Mouse (Mus musculus): Measurements from ENCODE around the gene Adipoq. TPM values are rescaled to one million over a fixed set of nuclear protein-coding genes. Genes with fewer than 3 reads are reported as not detected.

Adipoq gene
- total RNA-seq, 1 experiment from 2014 or later = not detected

DNA sequence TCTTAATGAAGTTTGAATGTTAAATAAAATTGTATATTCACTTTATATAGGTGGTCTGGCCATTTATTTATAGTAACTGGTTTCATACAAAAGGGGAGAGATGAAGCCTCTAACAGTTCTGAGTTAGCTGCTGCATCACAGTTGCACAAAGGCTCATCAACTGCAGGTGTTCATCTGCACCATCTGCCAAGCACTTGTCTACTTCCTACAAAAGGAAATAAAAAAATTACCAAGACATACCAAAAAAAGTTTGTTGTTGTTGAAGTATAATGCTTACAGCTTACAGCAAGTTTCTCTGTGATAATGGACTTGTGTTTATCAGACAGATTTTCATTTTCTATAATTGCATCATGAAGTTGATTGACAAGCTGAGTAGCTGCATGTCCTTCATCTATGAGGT lies 32.4 kb upstream of the Adipoq start:
- no peak for ATAC-seq (ENCODE audit: extremely low read depth, insufficient number of reproducible peaks, low FRiP score, poor library complexity, severe bottlenecking)

DNA sequence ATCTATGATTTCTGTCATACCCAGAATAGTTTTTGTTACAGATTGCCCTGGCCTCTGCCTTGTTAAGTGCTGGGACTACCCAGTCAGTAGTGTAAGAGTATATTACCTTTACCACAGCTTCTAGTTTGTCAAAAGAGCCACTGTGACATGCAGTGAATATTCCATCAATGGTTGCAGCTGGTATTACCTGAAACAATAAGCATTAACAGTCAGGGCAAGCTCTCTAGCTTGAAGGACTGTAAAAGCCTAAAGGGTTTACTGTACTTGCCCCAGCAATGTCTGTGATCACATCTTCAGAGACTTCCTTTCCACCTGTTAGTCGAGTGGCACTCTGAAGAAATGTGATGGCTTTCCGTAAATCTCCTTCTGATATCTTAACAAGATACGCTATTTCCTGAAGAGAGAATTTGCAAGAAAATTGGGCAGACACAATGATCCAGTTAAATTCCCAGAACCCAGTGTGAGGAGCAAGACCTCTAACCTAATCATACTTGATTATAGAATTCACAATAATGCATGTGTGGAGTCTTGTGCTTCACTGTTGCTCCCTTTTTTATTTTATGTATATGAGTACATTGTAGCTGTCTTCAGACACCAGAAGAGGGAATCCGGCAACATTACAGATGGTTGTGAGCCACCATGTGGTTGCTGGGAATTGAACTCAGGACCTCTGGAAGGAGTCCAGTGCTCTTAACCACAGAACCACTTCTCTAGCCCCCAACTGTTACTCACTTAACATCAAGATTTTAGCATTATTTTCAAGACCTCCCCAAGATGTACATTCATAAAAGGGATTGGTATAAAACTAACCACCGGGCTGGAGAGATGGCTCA lies 31.8 kb upstream of the Adipoq start:
- ATAC-seq (ENCODE audit: extremely low read depth, insufficient number of reproducible peaks, low FRiP score, poor library complexity, severe bottlenecking) = no peak

DNA sequence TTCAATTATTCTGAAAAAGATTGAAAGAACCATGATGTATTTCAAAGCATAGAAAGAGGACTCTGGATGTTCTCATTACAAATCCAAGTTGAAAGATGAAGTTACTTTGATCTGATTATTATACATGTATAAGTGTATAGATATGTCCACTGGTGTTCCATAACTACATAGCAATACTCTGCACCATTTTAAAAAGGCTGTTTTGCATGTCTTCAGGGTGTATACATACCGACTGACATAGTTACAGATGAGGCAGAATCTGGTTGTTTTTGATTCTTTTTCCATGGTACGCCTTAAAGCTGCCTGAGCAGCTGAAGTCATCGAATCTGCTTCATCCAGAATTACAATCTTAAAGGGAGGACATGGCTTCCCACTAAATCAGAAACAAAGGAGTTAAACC lies 30.9 kb upstream of the Adipoq start:
- ATAC-seq (ENCODE audit: extremely low read depth, insufficient number of reproducible peaks, low FRiP score, poor library complexity, severe bottlenecking) = no peak

DNA sequence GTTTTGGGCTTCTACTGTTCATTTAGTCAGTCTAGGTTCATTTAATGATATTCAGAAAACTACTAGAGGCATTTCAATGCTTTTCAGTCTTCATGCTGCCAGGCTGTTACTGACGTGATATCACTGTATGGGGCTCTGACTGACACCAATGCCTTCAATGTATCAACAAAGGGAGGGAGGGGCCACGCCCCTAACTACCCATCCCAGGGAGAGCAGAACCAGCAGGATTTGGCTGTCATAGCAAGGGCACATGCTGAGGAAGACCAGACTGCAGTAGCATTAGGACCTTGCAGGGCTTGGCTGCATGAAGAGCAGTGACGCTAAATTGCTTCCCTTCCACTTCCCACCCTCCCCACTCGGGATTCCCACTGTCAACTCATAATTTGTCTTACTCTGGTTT lies 29.2 kb upstream of the Adipoq start:
- ATAC-seq (ENCODE audit: extremely low read depth, insufficient number of reproducible peaks, low FRiP score, poor library complexity, severe bottlenecking) = no peak

DNA sequence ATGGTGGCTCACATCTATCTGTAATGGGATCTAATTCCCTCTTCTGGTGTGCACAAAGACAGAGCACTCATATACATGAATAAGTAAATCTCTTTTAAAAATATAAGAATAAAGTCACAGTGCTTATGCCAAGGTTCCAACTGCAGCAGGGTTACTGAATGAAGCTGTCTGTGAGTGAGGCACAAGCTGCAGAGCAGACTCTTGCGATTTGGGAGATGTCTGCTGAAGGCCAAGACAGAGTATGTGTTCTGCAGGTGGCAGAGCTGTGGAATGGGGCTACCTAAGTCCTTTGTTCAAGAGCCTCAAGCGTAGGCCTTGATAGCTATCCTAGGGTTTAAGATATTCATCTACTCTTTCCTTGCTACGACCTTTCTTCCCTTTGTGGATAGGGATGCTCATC lies 23.9 kb upstream of the Adipoq start:
- ATAC-seq (ENCODE audit: extremely low read depth, insufficient number of reproducible peaks, low FRiP score, poor library complexity, severe bottlenecking) = no peak

DNA sequence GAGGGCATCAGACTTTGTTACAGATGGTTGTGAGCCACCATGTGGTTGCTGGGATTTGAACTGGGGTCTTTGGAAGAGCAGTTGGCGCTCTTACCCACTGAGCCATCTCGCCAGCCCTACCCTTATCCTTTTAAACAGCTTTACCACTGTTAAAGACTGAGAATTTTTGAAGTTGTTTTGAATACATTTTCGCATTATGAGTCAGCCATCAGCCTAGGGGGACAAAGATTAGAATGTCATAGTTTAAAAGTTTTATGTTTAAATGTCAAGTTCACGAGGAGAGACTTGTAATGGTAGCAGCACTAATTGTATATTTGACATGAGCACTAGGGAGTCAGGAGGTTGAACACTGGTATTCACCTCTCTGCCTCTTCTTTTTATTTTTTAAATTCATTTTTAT lies 23.2 kb upstream of the Adipoq start:
- ATAC-seq (ENCODE audit: extremely low read depth, insufficient number of reproducible peaks, low FRiP score, poor library complexity, severe bottlenecking) = no peak

DNA sequence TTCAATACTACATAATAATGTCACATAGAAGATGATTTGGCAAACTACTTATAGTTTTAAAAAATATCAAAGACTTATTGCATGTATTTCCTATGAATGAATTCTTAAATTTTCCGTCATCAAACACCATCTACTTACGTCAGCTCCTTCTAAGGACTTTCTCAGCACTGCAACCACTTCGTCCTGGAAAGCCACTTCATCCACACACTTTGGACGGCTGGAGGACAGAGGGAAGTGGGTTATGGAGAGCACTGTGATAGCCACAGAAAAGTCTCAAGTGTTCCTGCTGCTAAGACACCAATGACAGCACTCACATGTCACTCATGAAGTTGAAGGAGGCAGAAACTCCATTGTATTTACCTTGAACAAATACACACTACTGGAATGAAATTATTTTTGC lies 21.9 kb upstream of the Adipoq start:
- ATAC-seq (ENCODE audit: extremely low read depth, insufficient number of reproducible peaks, low FRiP score, poor library complexity, severe bottlenecking) = no peak

DNA sequence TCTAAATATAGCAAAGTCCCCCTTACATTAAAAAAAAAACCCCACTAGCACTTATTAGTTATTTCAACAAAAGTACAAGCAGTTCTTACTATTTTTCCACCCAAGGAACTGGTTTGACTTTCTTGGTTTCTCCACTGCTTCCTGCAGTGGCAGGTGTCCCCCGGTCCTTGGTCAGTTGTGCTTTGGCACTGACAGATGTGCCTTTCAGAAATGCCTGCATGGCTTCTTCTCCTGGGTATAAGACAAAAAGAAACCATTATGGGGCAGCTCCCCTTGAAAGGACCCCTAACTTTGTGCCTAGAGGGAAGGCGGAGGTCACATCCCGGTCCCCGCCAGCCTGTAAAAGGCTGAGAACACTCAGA lies 19.0 kb upstream of the Adipoq start:
- no peak for ATAC-seq (ENCODE audit: extremely low read depth, insufficient number of reproducible peaks, low FRiP score, poor library complexity, severe bottlenecking)

DNA sequence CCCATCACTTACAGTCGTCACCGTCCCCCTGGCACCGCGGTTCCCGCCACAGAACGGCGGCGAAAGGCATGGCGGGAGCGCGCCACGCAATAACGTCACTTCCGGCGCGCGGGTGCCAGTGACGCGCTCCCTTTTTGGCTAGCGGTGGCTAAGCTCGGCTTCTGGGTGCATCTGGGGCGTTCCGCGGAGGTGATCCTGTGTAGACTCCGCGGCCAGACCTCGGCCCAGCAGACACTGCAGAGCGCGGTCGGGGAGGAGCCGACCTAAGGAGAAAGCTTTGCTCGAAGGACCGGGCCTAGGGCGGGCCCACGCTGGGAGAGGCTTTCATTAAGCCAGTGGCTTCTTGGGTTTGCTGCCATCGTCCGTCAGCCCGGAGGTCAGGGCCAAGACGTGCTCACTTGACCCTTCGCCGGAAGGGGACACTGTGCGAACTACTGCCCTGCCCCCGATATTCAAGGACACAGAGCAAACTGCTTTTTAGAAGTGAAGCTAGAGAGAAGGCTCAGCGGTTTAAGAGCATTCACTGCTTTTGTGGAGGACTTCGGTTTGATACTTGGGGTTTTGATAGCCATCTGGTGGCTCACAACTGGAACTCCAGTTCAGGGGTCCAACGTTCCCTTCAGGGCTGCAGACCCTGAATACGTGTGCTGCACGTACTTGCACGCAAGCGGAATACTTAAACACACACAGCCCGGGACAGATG lies 18.5 kb upstream of the Adipoq start, which contains the start of gene Rfc4:
Gene Rfc4, minus strand, starts transcription at position 65 of the 703 bp plus-strand sequence.
- ATAC-seq (ENCODE audit: extremely low read depth, insufficient number of reproducible peaks, low FRiP score, poor library complexity, severe bottlenecking) = peak; percentile 95

DNA sequence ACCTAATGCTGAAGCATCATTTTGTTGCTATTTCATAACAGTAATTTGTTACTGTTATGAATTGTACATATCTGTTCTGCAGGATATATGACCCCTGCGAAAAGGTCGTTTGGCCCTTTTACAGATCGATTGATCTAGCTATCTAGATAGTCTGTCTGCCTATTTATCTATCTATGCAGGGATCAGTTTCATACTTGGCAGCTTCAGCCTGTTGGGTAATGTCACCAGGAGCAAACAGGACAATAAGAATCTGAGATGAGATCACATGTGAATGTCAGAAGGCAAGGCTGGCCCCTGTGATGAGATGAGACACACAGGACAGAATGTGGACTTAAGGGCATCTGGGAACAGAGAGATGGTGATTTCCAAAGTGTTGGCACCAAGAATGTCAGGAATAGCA lies 16.0 kb upstream of the Adipoq start:
- ATAC-seq (ENCODE audit: extremely low read depth, insufficient number of reproducible peaks, low FRiP score, poor library complexity, severe bottlenecking) = no peak

DNA sequence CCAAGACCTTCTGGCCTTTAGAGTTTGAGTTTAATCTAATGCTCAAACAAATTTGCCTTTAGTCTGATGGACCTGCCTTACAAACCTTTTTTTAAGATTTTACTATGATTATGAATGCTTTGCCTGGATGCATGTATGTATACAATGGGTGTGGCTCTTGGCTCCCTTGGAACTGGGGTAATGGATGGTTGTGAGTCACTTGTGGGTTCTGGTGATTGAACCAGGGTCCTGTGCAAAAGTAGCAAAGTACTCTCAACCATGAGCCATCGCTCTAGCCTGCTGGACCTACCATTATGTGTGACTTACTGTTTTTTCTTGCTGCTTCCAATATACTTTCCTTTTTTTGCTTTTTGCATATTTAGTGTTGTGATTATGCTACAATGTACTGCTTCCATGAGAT lies 14.0 kb upstream of the Adipoq start:
- ATAC-seq (ENCODE audit: extremely low read depth, insufficient number of reproducible peaks, low FRiP score, poor library complexity, severe bottlenecking) = no peak

DNA sequence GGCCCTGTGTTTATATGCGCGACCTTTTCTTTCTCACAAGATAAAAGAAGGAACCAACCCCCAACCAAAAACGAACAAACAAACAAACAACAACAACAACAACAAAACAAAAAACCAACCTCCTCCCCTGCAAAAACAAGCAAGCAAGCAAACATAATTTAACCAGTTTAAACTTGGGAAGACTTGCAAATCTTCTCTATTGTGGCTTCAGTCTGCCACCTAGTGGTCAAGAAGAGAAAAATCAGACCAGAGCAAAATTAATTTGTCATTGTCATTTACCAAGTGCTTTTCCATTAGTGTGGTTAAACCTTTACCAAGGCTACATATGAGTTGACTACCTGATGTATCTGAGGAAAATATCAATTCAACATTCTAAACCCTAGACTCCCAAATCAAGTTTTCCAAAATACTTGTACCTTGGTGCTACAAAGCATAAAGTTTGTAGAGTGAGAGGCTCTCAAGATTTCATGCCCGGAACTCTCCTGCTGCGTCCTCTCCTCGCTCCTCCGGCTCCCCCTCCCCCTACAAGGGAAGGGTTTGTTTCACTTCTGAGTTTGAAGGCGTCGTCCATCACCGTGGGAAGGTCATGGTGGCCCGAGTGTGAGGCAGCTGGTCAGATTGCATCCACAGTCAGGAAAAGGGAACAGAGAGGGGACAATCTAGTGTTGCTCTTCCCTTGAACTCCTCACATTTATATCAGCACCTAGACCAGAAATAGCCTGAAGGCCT lies 10.8 kb upstream of the Adipoq start:
- ATAC-seq (ENCODE audit: extremely low read depth, insufficient number of reproducible peaks, low FRiP score, poor library complexity, severe bottlenecking) = peak; percentile 40; the same call in 1 of the 2 replicates

DNA sequence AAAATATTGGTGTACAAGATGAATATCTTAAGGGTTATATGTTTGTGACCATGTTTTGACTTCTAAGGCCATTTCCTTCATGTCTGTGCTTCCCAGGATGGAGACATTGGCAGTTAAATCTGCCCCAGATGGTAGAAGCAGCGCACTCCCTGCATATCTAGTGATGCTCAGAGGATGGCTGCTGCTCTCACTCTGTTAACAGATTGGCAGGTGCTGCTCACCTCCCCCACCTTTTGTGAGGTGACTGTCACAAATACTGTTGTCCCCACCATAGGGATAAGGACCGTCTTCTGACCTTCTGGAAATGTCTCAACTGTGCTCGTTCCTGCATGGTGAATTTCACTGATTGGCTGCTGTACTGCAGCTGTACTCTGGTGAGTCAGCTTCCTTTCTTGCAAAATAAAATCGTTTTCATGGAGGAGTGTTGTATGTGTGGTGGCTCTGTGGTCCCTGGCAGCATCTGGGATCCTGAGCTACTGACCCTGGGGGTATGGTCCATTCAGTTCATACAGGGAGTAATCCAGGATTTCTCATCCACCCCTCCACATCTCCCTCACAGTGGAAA lies 9.8 kb upstream of the Adipoq start:
- ATAC-seq (ENCODE audit: extremely low read depth, insufficient number of reproducible peaks, low FRiP score, poor library complexity, severe bottlenecking) = no peak

DNA sequence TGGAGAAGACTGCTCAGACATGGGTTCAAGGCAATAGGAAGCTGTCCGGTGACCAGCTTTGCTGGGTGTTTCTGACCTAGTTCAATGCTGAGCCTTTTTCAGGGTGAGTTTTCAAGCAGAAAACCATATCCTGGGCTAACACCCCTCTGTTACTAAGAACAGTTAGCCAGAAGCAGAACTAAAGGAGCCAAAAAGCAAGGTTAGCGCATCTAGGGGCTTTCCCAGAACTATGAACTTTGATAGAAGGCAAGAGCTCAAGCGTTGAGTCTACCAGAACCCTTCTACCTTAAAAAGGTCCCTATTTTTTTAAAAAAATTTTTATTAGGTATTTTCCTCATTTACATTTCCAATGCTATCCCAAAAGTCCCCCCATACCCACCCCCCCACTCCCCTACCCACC lies 5.4 kb upstream of the Adipoq start:
- peak; percentile 66 for ATAC-seq (ENCODE audit: extremely low read depth, insufficient number of reproducible peaks, low FRiP score, poor library complexity, severe bottlenecking)

DNA sequence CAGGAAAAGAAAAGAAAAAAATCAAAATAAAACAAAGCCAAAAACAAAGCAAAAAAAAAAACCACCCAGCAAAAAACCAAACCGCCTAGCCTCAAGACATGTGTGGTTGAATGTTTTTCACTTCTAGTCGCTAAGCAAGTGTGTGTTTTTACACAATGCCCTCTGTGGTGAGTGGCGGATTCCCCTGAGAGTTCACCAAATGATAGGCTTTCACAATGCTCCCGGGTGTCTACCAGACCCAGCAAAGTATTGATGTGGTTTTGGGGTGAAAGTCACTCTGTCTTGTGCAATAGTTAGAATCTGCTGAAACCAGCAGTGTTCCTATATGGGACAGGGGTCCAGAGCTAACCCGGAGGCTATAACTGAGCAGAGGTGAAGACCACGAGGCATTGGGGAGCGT lies 2.0 kb upstream of the Adipoq start:
- ATAC-seq (ENCODE audit: extremely low read depth, insufficient number of reproducible peaks, low FRiP score, poor library complexity, severe bottlenecking) = peak; percentile 81

DNA sequence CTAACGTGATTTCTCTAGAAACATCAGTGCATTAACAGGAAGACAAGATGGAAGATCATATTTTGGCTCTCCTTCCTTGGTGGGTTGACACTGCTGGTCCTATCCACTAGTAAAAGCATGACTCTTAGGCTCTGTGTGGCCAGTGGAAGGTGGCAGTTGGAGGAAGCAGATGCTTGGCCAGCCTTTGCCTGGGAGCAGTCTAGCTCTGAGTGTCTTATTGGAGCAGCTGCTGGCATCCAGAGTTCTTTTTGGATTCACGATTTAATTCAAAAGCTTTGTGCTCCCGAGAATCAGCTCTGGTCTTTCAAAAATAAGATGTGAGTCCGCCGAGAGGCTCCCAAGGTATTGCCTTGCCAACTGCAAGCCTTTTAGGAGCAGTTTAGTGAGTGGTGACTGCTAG lies 1.1 kb upstream of the Adipoq start:
- ATAC-seq (ENCODE audit: extremely low read depth, insufficient number of reproducible peaks, low FRiP score, poor library complexity, severe bottlenecking) = no peak

DNA sequence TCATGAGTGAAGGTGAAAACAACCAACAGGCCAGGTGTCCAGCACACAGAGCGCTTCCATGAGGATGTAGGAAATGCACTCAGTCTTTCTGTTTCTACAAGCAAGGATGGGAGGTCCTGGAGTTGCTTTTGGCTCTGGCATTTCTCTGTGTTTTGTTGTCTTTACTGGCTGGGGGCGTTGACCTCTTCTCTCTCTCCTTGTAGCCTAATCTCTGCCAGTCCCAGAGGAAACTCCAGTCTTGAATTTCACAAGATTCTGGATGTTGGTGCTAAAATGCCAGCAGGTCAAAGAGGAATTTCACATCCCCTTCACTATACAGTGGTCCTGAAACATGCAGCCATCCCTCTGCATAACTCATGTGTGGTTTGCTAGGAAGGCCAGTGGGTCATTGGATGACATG lies 2.6 kb downstream of the Adipoq start:
- no peak for ATAC-seq (ENCODE audit: extremely low read depth, insufficient number of reproducible peaks, low FRiP score, poor library complexity, severe bottlenecking)

DNA sequence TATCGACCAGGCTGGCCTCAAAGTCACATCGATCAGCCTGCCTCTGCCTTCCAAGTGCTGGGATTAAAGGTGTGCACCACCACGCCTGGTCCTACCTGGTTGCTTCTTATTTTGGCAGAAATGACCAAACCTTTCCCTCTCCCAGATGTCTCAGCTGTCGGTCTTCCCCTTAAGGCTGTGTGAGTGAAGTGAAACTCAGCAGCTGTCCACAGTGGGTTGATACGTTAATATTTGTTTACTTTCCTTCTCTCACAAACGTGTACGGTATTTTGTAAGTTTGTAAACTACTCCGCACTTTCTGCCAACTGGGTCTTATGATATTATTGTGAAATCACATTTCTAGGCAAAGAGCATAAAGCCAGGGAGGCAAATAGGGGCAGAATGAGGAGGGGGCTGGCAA lies 3.1 kb downstream of the Adipoq start:
- no peak for ATAC-seq (ENCODE audit: extremely low read depth, insufficient number of reproducible peaks, low FRiP score, poor library complexity, severe bottlenecking)

DNA sequence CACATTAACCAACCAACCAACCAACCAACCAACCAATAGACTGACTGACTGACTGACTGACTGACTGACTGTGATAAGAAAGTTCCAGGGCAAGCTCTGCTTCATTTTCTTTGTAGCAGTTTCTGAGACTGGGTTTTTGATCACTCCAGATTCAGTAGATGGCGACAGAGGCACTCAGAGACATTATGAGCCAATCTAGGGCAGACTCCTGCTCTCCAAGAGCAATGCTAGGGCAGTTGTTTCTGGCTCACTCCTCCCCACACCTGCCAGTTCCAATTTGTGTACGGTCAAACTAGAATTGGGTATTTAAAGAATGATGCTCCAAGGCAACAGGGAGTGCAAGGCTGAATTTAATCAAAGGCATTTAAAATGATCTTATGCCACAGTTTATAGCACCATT lies 5.1 kb downstream of the Adipoq start:
- ATAC-seq (ENCODE audit: extremely low read depth, insufficient number of reproducible peaks, low FRiP score, poor library complexity, severe bottlenecking) = peak; percentile 47; the same call in 1 of the 2 replicates

DNA sequence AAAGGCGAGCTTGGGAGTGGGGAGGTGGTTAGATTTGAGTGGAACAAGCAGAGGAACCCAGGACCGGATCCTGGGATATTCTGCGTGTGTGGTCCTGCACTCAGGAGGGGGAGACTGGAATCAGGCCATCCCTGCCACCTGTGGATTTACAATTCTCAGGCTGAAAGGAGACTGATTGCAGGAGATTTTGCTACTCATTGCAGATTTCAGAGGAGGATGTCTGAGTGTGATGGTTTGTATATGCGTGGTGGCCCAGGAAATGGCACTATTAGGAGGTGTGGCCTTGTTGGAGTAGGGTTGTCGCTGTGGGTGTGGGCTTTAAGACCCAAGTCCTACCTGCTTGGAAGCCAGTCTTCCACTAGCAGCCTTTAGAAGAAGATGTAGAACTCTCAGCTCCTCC lies 7.9 kb downstream of the Adipoq start:
- no peak for ATAC-seq (ENCODE audit: extremely low read depth, insufficient number of reproducible peaks, low FRiP score, poor library complexity, severe bottlenecking)

All from neutrophil, adult 5-6 weeks (primary cell).